Mouse (Mus musculus): Measurements from ENCODE around the gene Aph1a.
"Not testable (repeated sequence)": the region's sequence is repeated elsewhere in the genome, so short reads cannot be mapped to it uniquely, and the experiment has no call there.

Aph1a gene

DNA sequence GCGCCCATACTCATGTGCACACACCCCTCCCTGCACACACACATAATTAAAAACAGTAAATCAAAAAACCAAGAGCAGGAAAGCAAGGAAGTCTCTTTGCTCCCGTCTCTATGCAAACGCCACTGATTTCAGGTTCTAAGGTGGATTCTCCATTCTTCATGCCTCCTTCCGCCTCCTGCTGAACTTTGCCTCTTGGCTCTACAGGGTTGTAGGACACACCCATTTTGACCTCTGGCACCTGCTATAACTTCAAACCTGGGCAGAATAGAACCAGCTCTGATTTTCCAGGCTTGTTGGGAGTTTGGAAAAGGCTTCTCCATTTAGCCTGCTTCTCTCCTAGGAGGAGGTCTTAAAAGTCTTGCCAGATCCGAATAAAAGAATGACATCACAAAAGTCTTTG is 9.4 kb upstream of the Aph1a start:
- DNase-seq (ENCODE audit: extremely low read depth, insufficient read length, low spot score): no peak

DNA sequence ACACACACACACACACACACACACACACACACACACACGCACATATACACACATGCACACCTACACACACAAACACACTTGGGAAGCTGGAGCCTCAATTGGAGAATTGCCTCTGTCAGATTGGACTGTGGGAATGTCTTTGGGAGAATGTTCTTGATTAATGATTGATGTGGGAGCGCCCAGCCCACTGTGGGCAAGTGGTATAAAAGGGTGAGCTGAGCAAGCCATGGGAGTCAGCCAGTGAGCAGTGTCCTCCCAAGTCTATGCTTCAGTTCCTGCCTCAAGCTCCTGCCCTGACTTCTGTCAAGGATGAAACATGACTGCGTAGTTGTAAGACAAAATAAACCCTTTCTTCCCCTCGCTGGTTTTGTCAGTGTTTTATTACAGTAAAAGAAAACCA is 6.2 kb upstream of the Aph1a start:
- DNase-seq (ENCODE audit: extremely low read depth, insufficient read length, low spot score): no peak

DNA sequence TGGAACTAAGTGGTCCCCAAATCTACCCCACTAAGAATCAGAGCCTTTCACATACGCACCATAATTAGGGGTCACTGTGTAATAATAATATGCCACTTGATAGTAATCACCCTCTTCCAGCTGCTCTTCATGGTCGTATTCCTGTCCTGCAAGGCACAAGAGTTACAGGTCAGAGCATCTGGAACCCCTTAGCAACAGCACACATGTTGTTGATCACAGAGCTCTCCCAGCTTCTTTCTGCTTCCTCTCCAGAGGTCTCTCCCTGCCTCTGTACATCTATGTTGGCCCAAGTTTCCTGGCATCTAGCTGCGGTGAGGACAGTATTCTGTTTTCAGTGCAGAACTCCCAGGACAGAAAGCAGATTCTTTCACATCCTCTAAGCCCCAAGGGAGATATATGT is 4.1 kb upstream of the Aph1a start:
- no peak for DNase-seq (ENCODE audit: extremely low read depth, insufficient read length, low spot score)

DNA sequence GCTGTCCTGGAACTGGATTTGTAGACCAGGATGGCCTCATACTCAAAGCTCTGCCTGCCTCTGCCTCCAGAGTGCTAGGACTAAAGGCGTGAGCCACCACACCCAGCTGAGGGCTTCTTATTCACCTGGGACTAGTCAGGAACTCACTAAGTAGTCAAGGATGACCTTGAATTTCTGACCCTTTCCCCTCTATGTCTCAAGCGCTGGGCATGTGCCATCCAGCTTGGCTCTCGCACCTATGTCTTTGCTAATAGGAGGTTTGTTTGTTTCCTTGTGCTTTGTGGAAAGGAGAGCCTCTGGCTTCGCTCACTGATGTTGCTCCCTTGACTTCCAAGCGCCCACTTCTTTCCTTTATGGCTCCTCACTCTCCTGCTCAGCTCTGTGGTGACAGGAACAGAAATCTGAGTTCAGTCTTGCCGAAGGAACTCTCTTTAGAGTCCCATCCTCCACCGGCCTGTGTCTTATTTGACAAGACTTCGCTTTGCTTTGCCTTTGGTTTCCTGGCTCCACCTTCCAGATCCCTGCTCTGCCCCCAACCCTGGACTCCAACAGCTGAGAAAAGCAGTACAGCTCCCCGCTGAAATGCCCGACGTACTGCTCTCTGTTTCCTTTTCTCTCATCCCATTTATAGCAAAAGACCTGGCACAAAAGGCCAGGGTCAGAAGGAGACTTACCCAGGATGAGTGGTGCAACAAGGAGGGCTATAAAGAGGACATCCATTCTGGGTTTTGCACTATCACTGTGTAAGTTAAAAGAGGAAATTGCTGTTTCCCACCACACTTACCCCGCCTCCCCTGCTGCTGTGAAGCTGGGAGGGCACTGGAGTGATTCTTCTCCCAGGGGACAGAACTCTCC is 2.3 kb upstream of the Aph1a start, which contains the start of gene BC028528:
TSS of gene BC028528 (minus strand) at position 795 of the 855 bp plus-strand sequence.
- DNase-seq (ENCODE audit: extremely low read depth, insufficient read length, low spot score): peak; percentile 43

DNA sequence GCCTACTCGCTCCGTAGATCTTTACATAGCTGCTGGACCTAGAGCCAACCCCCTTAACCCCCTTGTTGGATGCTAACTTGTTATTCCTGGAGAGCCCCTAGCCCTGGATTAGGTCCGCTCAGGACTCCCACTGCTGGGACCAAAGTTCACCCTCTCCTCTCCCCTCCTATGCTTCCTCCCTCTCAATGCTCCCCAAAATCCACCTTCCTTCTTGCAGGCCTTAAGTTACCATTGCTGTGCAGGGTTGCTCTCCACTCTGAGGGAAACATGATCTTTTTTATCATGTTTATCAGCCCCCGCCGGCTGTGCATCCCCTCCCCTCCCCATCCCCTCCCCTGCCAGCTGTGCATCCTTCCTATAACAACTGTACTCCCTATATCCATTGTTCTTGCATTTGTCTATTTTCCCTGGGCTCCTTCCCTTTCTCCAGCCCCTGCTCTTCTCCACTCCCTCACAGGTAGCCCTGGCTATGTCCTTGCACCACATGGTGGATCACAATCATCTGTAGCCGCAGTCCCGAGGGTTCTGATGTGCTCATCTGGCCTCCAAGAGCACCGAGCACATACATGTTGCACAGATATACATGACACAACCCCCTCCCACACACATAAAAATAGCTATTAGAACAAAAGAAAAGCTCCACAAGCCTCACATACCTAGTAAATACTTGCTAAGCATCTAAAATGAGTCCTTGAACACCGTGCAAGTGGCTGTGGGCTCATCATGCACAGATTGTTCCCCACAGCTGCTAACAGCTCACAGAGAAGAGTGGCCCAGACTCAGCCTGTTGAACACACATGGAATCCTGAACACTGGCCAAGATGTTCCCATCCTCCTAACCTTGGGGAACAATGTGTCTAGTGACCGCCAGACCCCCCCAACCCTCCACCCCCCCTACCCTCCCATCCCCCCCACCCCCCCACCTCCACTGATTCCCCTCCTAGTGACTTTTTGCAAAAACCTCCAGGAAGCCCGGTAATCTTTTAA is 1.4 kb upstream of the Aph1a start:
- no peak for DNase-seq (ENCODE audit: extremely low read depth, insufficient read length, low spot score)

DNA sequence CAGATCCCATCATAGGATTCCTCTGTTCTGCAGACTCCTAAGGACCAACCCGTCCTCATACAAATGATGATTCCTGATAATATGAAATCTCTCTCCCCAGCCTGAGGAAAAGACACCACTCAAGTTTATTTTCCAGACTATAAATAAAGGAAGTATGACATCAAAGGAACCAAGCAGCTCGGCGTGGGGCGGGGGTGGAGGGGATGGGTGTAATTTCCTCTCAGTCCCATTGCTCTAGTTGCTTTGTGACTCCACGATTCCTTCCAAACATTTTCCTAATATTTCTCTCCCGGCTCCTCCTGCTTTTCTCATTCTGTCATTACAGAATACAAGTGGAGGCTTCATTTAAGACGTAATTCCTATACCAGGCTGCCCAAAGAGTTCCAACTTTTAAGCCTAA is 643 bp upstream of the Aph1a start:
- DNase-seq (ENCODE audit: extremely low read depth, insufficient read length, low spot score): no peak

DNA sequence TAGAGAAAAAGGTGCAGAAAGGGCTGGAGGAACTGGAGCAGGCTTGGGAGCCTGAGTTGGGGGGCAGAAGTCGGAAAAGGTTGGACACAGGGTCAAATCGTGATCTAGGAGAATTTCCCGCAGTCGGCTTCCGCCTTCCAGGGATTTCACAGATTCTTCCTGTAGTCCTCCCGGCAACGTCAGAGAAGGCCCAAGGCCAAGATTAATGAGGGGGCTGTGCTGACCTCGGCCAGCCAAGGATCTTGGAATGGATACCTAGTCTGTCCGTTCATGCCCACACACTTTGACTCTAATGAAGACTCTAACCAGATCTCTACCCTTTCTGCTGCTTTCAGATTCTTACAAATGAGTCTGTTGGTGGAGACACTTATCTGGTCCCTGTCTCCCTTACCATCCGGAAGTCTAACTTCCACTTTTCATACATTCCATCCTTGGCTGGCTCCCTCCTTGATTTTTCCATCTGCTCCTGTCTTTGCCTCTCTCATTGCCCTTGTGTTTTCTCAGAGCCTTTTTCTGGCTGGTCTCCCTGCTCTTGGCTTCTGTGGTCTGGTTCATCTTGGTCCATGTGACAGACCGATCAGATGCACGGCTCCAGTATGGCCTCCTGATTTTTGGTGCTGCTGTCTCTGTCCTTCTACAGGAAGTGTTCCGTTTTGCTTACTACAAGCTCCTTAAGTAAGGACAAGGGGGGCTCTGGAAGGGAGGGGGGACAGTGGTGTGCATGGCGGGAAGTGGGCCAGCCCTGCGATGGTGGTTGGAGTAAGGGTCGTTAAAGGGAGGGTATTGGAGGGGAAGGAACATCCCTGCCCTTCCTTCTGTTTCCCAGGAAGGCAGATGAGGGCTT is 770 bp downstream of the Aph1a start:
- DNase-seq (ENCODE audit: extremely low read depth, insufficient read length, low spot score): peak; percentile 59

DNA sequence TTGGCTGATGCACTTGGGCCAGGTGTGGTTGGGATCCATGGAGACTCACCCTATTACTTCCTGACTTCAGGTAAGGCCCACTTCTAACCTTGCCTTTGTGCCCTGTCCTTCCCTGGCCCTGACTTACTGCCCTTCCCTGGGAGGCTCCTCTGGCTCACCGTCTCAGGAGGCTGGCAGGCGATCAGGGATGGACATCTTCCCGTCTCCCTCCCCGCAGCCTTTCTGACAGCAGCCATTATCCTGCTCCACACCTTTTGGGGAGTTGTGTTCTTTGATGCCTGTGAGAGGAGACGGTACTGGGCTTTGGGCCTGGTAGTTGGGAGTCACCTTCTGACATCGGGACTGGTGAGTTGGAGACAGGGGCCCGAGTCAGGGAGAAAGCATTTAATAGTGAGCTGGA is 1.7 kb downstream of the Aph1a start:
- DNase-seq (ENCODE audit: extremely low read depth, insufficient read length, low spot score): not testable (repeated sequence)

DNA sequence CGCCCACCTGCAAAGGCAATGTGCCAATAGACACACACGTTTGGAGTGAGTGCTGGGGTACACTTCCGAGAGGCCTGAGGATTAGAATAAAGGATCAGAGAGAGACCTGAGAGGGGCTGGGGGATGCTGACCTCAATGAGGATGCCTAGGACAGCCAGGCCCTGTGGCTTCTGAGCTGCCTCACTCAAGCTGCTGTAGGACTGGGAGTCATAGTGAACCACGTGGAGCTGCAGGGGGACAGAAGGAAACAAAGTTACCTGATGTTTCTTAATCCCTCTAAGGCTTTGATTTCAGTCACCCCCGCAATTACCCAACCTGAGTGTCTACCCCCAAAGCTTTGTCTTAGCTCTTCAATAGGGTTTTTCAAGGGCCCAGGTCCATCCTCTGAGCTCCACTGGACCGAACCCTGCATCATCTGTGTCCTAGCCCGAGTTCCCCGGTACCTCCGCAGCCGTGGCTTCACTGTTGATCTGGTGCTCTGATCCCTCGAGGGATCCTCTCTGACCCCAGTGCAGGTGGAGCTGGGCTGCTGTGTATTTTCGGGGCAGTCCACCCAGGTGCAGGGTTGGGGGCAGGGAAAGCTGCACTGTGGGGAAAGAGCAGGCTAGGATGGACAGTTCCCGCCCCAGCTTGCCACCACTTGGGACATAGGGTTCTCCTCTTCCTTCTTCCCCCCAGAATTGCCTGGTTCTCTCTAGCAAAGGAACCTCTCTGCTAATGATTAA is 6.2 kb downstream of the Aph1a start:
- no peak for DNase-seq (ENCODE audit: extremely low read depth, insufficient read length, low spot score)

DNA sequence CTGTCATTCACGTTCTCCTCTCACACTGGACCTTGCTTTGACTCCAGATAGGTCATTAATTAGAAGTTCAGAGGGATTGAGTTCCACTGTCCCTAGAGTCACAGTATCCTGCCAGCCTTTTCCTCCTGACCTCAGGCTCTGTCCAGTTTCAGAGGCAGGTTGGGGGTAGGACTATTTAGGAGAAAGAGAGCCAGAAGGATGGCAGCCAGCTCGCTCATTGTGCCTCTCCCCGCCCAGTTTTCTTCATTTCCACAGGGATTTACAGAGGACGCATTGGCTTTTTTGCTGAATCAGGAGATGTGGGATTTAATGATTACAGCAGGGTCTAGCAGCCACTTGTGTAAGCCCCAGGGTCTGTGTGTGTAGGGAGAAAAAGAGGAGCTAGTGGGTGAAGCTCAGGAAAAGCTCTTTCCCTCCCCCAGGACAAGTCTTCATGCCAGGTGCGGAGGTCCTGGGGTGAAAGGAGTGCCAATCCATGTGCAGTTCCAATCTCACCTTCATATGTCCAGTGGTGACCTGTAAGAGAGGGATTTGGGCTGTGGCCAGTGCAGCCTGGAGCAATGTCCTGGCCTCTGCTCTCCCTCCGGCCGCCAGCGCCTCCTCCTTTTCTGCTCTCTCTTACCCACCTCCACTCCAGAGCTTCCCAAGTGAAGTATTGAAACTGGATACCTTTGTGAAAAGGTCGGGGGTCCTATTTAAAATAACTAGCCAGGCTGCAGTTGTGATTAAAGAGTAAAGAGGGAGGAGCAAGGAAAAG is 8.0 kb downstream of the Aph1a start:
- DNase-seq (ENCODE audit: extremely low read depth, insufficient read length, low spot score): no peak

DNA sequence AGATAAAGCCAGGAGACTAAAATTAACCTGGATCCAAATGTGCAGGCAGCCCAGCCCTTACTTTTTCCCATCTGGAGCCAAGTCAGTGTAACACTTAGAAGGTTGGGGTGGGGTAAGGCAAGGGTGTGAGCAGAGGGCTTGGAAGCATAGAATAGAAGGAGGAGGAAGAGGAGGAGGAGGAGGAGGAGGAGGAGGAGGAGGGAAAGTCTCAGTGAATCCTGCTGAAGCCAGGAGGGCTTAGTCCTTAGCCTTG is 8.5 kb downstream of the Aph1a start:
- DNase-seq (ENCODE audit: extremely low read depth, insufficient read length, low spot score): no peak

DNA sequence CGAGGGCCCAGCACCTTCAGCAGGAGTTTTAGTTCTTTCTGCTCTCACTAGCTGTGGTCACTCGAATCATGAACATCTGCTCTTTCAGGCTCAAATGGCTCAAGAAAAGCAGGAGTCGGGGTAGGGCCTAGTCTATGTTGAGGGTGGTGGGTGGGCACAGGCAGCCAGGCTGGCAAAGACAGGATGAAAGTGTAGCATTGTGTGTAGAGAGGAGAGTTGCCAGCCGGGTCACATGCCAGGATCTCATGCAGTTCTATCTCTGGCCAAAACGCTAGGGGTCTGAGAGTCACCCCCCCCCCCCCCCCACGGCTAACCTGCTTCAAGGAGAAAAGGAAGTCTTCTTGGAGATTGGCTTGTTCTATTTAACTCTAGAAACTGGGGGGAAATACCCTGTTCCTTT is 8.9 kb downstream of the Aph1a start:
- no peak for DNase-seq (ENCODE audit: extremely low read depth, insufficient read length, low spot score)

DNA sequence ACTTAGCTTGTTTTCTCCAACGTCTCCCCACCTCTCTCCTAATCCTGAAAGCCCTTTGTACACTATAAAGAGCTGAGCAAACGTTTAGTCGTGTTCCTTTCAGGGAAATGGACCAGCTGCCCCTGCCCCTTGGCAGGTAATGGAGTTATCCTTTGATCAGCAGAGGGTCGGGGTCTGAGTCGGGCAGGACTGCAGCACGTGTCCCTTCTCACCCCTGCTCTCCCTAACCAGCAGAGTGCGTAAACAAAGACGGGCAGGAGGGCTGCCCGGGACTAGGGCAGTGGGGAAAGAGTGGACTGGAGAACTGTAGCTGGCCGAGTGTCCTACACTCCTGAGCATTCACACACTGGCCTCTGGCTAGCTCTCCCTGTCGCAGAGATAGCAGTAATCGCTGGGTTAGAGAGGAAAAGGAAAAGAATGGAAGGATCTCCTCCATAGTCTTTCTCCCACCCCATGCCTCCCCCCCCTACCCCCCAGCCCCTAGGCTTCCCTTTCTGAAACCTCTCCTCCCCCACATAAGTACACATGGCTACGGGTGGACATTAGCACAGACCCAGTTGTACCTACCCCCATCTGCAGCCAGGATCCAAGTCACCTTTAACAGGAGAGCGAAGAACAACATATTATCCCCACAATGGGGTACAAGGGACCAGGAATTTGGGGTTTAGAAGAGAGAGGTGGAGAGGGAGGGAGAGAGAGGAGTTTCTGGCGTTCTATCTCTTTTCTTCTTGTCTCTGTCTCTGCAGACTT is 10.2 kb downstream of the Aph1a start:
- DNase-seq (ENCODE audit: extremely low read depth, insufficient read length, low spot score): no peak

DNA sequence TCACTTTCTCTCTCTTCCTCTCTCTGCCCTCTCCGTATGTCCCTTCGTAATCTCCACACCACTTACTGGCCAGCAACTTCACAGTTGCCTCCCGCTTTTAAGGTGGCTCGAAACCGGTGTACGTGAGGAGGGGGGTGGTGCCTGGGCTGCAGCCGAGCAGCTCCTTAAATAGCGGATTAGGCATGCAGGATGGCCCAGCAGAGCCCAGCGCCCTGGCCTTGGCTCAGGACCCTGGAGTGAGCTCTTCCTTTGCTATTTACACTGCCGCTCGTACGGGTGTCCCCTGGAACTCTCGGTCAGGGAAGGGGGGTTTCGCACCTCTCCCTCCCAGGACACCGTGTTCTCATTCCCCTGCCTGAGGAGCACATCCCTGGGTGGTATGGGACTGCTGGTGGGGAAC is 10.8 kb downstream of the Aph1a start, which contains the start of gene Car14:
TSS of gene Car14 (minus strand) at position 124 of the 400 bp plus-strand sequence.
- no peak for DNase-seq (ENCODE audit: extremely low read depth, insufficient read length, low spot score)

DNA sequence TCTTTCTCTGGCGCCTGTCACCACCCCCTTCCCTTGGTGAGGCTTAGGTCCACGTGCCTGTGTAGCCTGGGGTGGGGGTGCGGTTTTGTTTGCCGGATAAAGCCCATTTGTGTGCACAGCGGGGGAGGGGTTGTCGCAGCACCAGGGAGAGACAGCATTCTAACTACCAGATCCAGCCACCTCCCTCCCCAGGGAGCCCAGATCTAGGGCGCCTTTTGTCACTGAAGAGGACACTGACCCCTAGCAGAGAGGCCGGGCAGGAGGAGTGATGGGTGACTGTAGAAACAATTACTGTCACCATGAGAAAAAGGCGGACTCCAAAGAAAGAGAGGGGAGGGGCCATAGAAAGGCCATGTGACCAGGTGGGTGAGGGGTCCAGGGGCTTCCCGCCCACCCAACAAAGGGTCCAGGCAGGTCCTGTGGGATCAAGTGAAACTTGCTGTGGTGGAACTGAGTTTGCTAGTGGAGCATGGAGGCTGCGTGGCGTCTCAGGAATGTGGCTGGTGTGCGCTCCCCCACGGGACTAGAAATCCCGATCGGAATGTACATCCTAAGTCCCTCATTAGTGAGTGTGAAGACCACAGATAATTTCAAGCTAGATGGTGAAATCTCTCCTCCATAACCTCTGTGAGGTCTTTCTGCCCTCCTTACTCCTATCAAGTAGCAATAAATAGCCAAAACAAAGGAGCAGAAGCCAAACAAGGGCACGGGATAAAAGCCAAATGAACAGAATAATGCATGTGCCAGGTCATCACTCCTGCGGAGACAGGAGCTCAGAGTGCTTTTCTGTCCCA is 11.6 kb downstream of the Aph1a start:
- DNase-seq (ENCODE audit: extremely low read depth, insufficient read length, low spot score): no peak

DNA sequence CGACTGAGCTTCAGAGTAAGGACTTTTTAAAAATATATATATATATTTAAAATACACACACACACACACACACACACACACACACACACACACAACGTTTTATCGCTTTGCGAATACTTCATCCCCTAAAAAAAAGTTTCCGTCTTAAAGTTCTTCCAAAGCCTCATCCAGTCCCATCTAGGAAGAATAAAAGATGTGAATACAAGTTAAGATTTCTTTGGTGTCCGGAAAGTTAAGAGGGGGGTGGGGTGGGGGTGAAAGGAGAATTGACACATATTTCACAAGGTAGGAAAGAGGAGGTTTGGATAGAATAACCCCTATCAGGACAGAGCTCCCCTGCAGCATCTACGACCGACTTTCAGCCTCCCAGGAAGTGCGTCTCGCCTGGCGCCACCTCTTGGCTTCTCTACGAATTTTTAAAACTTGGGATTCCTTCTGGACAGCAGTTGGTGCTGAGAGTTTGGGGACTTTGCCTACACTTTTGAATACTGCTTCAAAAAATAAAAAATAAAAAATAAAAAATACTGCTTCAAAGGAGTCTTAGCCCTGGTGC is 12.2 kb downstream of the Aph1a start:
- DNase-seq (ENCODE audit: extremely low read depth, insufficient read length, low spot score): no peak

DNA sequence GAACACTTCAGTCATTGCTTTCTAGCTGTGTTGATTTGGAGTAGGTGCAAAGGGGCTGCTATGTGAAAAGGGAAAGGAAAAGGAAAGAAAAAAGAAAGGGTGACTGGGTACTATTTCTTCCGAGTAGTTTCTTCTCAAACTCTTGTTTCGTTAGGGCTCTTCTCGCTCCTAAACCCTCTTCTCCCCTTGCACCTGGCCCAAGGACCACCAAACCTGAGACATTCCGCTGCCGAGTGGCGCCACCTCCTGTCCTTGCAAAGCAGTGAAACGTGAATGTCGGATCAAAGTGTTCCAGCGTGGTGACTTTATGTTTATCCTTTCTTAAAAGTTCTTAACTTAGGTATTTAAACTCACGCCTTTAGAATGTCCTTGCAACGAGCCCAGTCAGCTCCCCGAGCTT is 13.1 kb downstream of the Aph1a start:
- DNase-seq (ENCODE audit: extremely low read depth, insufficient read length, low spot score): no peak

DNA sequence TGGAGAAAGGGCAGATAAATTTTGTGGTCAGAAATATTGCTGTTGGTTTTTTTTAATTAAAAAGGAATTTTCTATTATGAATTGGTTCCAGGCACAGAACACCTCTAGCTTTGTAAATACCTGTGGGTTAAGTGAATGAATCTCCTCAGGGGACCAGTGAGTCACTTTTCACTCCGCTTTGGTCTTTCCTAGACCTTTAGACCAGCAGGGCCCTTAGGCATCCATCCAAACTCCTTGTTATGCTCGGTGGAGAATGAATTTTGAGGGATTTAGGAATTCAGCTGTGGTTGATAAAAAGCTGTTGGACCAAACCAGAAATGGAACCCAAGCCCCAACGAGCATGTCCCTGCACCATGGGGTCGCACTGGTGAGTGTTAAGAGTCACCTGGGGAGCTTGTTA is 13.8 kb downstream of the Aph1a start:
- peak; percentile 63 for DNase-seq (ENCODE audit: extremely low read depth, insufficient read length, low spot score)
